Mouse (Mus musculus): Measurements from ENCODE around the gene Meis1. TPM values are rescaled to one million over a fixed set of nuclear protein-coding genes. Genes with fewer than 3 reads are reported as not detected.

Gene Meis1
- polyA plus RNA-seq, 1 experiment from 2014 or later = 44.7 TPM

- DNase-seq (ENCODE audit: low spot score) = no peak
- no peak overlapping the region for H3K9ac ChIP-seq (ENCODE audit: low read depth, low read length)
- H3K4me3 ChIP-seq (ENCODE audit: low read depth, low read length) = no peak overlapping the region
- H3K4me2 ChIP-seq = no peak overlapping the region
- WGBS = 62% methylated on average over 15 of the region's 15 CpGs
- H3K27me3 ChIP-seq (replicated peaks; ENCODE audit: control insufficient read depth, insufficient read depth, low read length) = no peaks in the 10 kb centered on the region
- no peaks in the 10 kb centered on the region for H3K9me3 ChIP-seq (ENCODE audit: control insufficient read depth, low read length)
- H3K27ac ChIP-seq (ENCODE audit: low read depth, low read length) = no peak overlapping the region
- no peak for ATAC-seq (replicated peaks; ENCODE audit: low FRiP score)
- peaks cover 14% of the 10 kb centered on the region; the same call in 1 of the 2 replicates for H3K4me1 ChIP-seq (replicated peaks; ENCODE audit: control insufficient read depth, insufficient read depth, low read length)
- no peaks in the 10 kb centered on the region; the same call in 1 of the 2 replicates for H3K36me3 ChIP-seq (ENCODE audit: control insufficient read depth, insufficient read depth, low read length)
Observed at GRCm38 (mm10) chr11:18931001-18931874, 87.5 kb downstream of the Meis1 start.

- H3K4me1 ChIP-seq (replicated peaks; ENCODE audit: control insufficient read depth, insufficient read depth, low read length) = peaks cover 14% of the 10 kb centered on the region
- H3K27ac ChIP-seq (ENCODE audit: low read depth, low read length) = no peak overlapping the region
- no peak for DNase-seq (ENCODE audit: low spot score)
- no peaks in the 10 kb centered on the region for H3K9me3 ChIP-seq (ENCODE audit: control insufficient read depth, low read length)
- H3K4me3 ChIP-seq (ENCODE audit: low read depth, low read length) = no peak overlapping the region
- no peaks in the 10 kb centered on the region; the same call in 1 of the 2 replicates for H3K36me3 ChIP-seq (ENCODE audit: control insufficient read depth, insufficient read depth, low read length)
- no peak overlapping the region for H3K9ac ChIP-seq (ENCODE audit: low read depth, low read length)
- 77% methylated on average over 17 of the region's 17 CpGs for WGBS
- no peaks in the 10 kb centered on the region for H3K27me3 ChIP-seq (replicated peaks; ENCODE audit: control insufficient read depth, insufficient read depth, low read length)
- no peak for ATAC-seq (replicated peaks; ENCODE audit: low FRiP score)
- no peak overlapping the region for H3K4me2 ChIP-seq
Observed at GRCm38 (mm10) chr11:18929779-18930728, 88.7 kb downstream of the Meis1 start.

GRCm38 (mm10) chr11:18927351-18927750 is 91.4 kb downstream of the Meis1 start:
- H3K9ac ChIP-seq (ENCODE audit: low read depth, low read length) = no peak overlapping the region
- no peaks in the 10 kb centered on the region; the same call in 1 of the 2 replicates for H3K36me3 ChIP-seq (ENCODE audit: control insufficient read depth, insufficient read depth, low read length)
- no peaks in the 10 kb centered on the region for H3K27me3 ChIP-seq (replicated peaks; ENCODE audit: control insufficient read depth, insufficient read depth, low read length)
- no peak overlapping the region for H3K27ac ChIP-seq (ENCODE audit: low read depth, low read length)
- H3K9me3 ChIP-seq (ENCODE audit: control insufficient read depth, low read length) = no peaks in the 10 kb centered on the region
- peaks cover 16% of the 10 kb centered on the region for H3K4me1 ChIP-seq (replicated peaks; ENCODE audit: control insufficient read depth, insufficient read depth, low read length)
- WGBS = 31% methylated on average over 1 of the region's 1 CpGs
- DNase-seq (ENCODE audit: low spot score) (no peak), ATAC-seq (replicated peaks; ENCODE audit: low FRiP score) (no peak)
- no peak overlapping the region for H3K4me3 ChIP-seq (ENCODE audit: low read depth, low read length)
- H3K4me2 ChIP-seq = no peak overlapping the region

GRCm38 (mm10) chr11:18926798-18927197 is 92.0 kb downstream of the Meis1 start:
- no peak overlapping the region for H3K9ac ChIP-seq (ENCODE audit: low read depth, low read length)
- ATAC-seq (replicated peaks; ENCODE audit: low FRiP score) = no peak
- 62% methylated on average over 2 of the region's 2 CpGs for WGBS
- no peak overlapping the region for H3K4me2 ChIP-seq
- DNase-seq (ENCODE audit: low spot score) = no peak
- peaks cover 16% of the 10 kb centered on the region for H3K4me1 ChIP-seq (replicated peaks; ENCODE audit: control insufficient read depth, insufficient read depth, low read length)
- no peaks in the 10 kb centered on the region for H3K27me3 ChIP-seq (replicated peaks; ENCODE audit: control insufficient read depth, insufficient read depth, low read length)
- H3K36me3 ChIP-seq (ENCODE audit: control insufficient read depth, insufficient read depth, low read length) = no peaks in the 10 kb centered on the region; the same call in 1 of the 2 replicates
- H3K4me3 ChIP-seq (ENCODE audit: low read depth, low read length) = no peak overlapping the region
- no peak overlapping the region for H3K27ac ChIP-seq (ENCODE audit: low read depth, low read length)
- no peaks in the 10 kb centered on the region for H3K9me3 ChIP-seq (ENCODE audit: control insufficient read depth, low read length)

GRCm38 (mm10) chr11:18924583-18925334 is 94.0 kb downstream of the Meis1 start:
- no peak overlapping the region for H3K9ac ChIP-seq (ENCODE audit: low read depth, low read length)
- DNase-seq (ENCODE audit: low spot score) (no peak), ATAC-seq (replicated peaks; ENCODE audit: low FRiP score) (peak; percentile 68)
- peaks cover 11% of the 10 kb centered on the region for H3K4me1 ChIP-seq (replicated peaks; ENCODE audit: control insufficient read depth, insufficient read depth, low read length)
- H3K27me3 ChIP-seq (replicated peaks; ENCODE audit: control insufficient read depth, insufficient read depth, low read length) = no peaks in the 10 kb centered on the region
- no peaks in the 10 kb centered on the region for H3K9me3 ChIP-seq (ENCODE audit: control insufficient read depth, low read length)
- H3K4me3 ChIP-seq (ENCODE audit: low read depth, low read length) = no peak overlapping the region
- no peak overlapping the region for H3K27ac ChIP-seq (ENCODE audit: low read depth, low read length)
- H3K4me2 ChIP-seq = no peak overlapping the region
- H3K36me3 ChIP-seq (ENCODE audit: control insufficient read depth, insufficient read depth, low read length) = peaks cover 5% of the 10 kb centered on the region
- 28% methylated on average over 2 of the region's 2 CpGs for WGBS

GRCm38 (mm10) chr11:18923274-18923673 is 95.5 kb downstream of the Meis1 start:
- H3K9me3 ChIP-seq (ENCODE audit: control insufficient read depth, low read length) = no peaks in the 10 kb centered on the region
- H3K4me2 ChIP-seq = no peak overlapping the region
- H3K4me3 ChIP-seq (ENCODE audit: low read depth, low read length) = no peak overlapping the region
- DNase-seq (ENCODE audit: low spot score) (no peak), ATAC-seq (replicated peaks; ENCODE audit: low FRiP score) (no peak)
- 58% methylated on average over 5 of the region's 5 CpGs for WGBS
- H3K4me1 ChIP-seq (replicated peaks; ENCODE audit: control insufficient read depth, insufficient read depth, low read length) = peaks cover 11% of the 10 kb centered on the region
- H3K27me3 ChIP-seq (replicated peaks; ENCODE audit: control insufficient read depth, insufficient read depth, low read length) = no peaks in the 10 kb centered on the region
- no peak overlapping the region for H3K27ac ChIP-seq (ENCODE audit: low read depth, low read length)
- no peak overlapping the region for H3K9ac ChIP-seq (ENCODE audit: low read depth, low read length)
- peaks cover 6% of the 10 kb centered on the region for H3K36me3 ChIP-seq (ENCODE audit: control insufficient read depth, insufficient read depth, low read length)

- Histone ChIP-seq H3K27me3 (replicated peaks; ENCODE audit: control insufficient read depth, insufficient read depth, low read length) (no peaks in the 10 kb centered on the region), H3K4me1 (replicated peaks; ENCODE audit: control insufficient read depth, insufficient read depth, low read length) (peaks cover 3% of the 10 kb centered on the region)
- WGBS = 77% methylated on average over 3 of the region's 3 CpGs
Observed at GRCm38 (mm10) chr11:18920651-18921050, 98.1 kb downstream of the Meis1 start.

GRCm38 (mm10) chr11:18919162-18919762 is 99.5 kb downstream of the Meis1 start:
- Histone ChIP-seq H3K4me3 (ENCODE audit: low read depth, low read length) (no peak overlapping the region), H3K9me3 (ENCODE audit: control insufficient read depth, low read length) (no peaks in the 10 kb centered on the region), H3K27me3 (replicated peaks; ENCODE audit: control insufficient read depth, insufficient read depth, low read length) (no peaks in the 10 kb centered on the region), H3K27ac (ENCODE audit: low read depth, low read length) (no peak overlapping the region), H3K9ac (ENCODE audit: low read depth, low read length) (no peak overlapping the region), H3K36me3 (ENCODE audit: control insufficient read depth, insufficient read depth, low read length) (peaks cover 6% of the 10 kb centered on the region), H3K4me2 (no peak overlapping the region), H3K4me1 (replicated peaks; ENCODE audit: control insufficient read depth, insufficient read depth, low read length) (no peaks in the 10 kb centered on the region; the same call in none of the 2 replicates)
- 69% methylated on average over 3 of the region's 3 CpGs for WGBS
- ATAC-seq (replicated peaks; ENCODE audit: low FRiP score) (no peak), DNase-seq (ENCODE audit: low spot score) (no peak)

More at GRCm38 (mm10) chr11:18920651-18921050, 98.1 kb downstream of the Meis1 start:
- Histone ChIP-seq H3K9ac (ENCODE audit: low read depth, low read length) (no peak overlapping the region), H3K36me3 (ENCODE audit: control insufficient read depth, insufficient read depth, low read length) (peaks cover 6% of the 10 kb centered on the region), H3K27ac (ENCODE audit: low read depth, low read length) (no peak overlapping the region), H3K4me2 (no peak overlapping the region), H3K9me3 (ENCODE audit: control insufficient read depth, low read length) (no peaks in the 10 kb centered on the region), H3K4me3 (ENCODE audit: low read depth, low read length) (no peak overlapping the region)
- no peak for ATAC-seq (replicated peaks; ENCODE audit: low FRiP score)
- DNase-seq (ENCODE audit: low spot score) = no peak
